Mouse (Mus musculus) forebrain, embryonic 12.5 days (tissue): Measurements from ENCODE around the gene Selenoh. TPM values are rescaled to one million over a fixed set of nuclear protein-coding genes. Genes with fewer than 3 reads are reported as not detected.
A peak's percentile ranks its signal among the peaks of the same experiment; 100 is the strongest.
"Not testable (repeated sequence)": the region's sequence is repeated elsewhere in the genome, so short reads cannot be mapped to it uniquely, and the experiment has no call there.

ENCODE experiments used
- ATAC-seq: fragments of 200-750 bp; cut with Nextera tagmentation; 2 replicates; pipeline ENCODE4 v1.8.0; 2017; ENCODE audit warnings: moderate TSS enrichment; ENCODE audit not compliant: low FRiP score
- H3K27ac ChIP-seq: fragments of 300-500 bp; sonication (generic); 2 replicates; pipeline ENCODE4 v1.5.1; 2016; ENCODE audit warnings: mild to moderate bottlenecking
- H3K27me3 ChIP-seq: fragments of 300-500 bp; sonication (generic); 2 replicates; pipeline ENCODE4 v1.6.1; 2016; ENCODE audit warnings: mild to moderate bottlenecking
- H3K36me3 ChIP-seq: fragments of 300-500 bp; sonication (generic); replicated peaks from 2 replicates; pipeline ENCODE4 v1.6.1; 2016; ENCODE audit warnings: mild to moderate bottlenecking
- H3K4me1 ChIP-seq: fragments of 300-500 bp; sonication (generic); 2 replicates; pipeline ENCODE4 v1.6.1; 2016
- H3K4me2 ChIP-seq: fragments of 300-500 bp; sonication (generic); 2 replicates; pipeline ENCODE4 v1.6.1; 2016; ENCODE audit warnings: mild to moderate bottlenecking, moderate library complexity
- H3K4me3 ChIP-seq: fragments of 300-500 bp; sonication (generic); replicated peaks from 2 replicates; pipeline ENCODE4 v1.5.1; 2016; ENCODE audit warnings: mild to moderate bottlenecking
- H3K9ac ChIP-seq: fragments of 300-500 bp; sonication (generic); 2 replicates; pipeline ENCODE4 v1.6.1; 2016; ENCODE audit warnings: mild to moderate bottlenecking
- H3K9me3 ChIP-seq: fragments of 300-500 bp; sonication (generic); 2 replicates; pipeline ENCODE4 v1.6.1; 2016
- WGBS: fragments of 180-500 bp; shearing (Covaris S2); methylation state at CpG from one replicate; pipeline ENCODE4 v1.1.7; 2016; 5-methylcytosine and 5-hydroxymethylcytosine counted together
- polyA plus RNA-seq: library from polyadenylated mRNA; unstranded; fragments of >200 nt; fragmentation: Nextera tagmentation; extraction: Ambion mirVana; gene quantifications from 2 replicates; pipeline ENCODE4 v1.2.1, GENCODE M21; 2016

The Selenoh gene
- polyA plus RNA-seq, 1 experiment from 2014 or later: 458 TPM

DNA sequence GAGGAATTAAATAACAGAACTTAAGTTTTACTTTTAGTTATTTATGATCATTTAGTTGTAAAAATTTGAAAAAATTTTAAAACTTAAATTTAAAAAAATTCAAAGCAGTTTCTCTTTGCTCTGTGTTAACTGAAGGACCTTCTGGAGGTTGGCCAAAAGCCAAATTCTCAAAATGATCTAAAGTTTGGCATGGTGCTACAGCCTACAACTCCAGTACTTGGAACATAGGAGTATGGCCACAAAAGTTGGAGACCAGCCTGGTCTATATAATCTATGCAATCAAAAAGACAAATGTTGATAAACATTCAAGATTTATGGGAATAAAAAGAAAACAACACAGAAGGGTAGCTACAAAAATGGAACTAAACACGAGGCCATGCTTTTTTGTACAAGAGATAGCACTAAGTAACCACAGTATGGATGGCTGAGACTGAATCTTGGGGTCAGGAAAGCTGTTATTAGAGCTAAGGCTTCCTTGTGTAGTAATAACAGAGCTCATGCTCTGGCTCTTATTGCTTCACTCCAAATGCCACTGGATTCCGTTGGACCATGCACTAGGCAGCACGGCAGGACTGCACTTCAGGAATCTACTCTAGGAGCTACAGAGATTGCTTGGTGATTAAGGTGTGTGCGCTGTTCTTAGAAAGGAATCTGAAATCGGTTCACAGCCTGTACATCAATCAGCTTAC is 24.6 kb upstream of the Selenoh start:
- 93% methylated on average over 5 of the region's 5 CpGs for WGBS
- no peak overlapping the region for H3K9ac ChIP-seq
- no peak for ATAC-seq
- H3K4me2 ChIP-seq: no peak overlapping the region
- no peak overlapping the region for H3K4me3 ChIP-seq
- no peak overlapping the region for H3K27ac ChIP-seq
- no peaks in the 10 kb centered on the region for H3K4me1 ChIP-seq
- H3K27me3 ChIP-seq: no peaks in the 10 kb centered on the region
- H3K36me3 ChIP-seq: peaks cover 65% of the 10 kb centered on the region
- no peaks in the 10 kb centered on the region for H3K9me3 ChIP-seq

DNA sequence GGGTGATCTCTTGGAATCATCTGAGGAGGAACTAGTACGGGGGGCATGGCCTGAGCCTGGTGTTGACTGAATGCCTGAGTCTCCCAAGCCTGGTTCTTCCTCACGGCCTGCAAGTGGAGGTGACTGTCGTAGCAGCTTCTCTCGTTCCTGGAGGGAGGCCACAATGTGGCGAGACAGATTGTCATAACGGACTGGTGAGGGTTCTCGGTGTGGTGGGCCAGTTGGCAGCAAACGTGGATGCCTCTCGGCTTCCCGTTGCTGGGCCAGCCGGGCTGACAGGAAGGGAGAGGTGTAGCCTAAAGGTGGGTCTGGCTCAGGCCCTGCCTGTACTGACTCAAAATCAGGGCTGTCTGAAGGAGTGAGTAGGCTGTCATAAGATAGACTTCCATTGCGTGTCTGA is 19.5 kb upstream of the Selenoh start:
- no peak for ATAC-seq
- no peak overlapping the region for H3K4me2 ChIP-seq
- WGBS: 92% methylated on average over 12 of the region's 12 CpGs

DNA sequence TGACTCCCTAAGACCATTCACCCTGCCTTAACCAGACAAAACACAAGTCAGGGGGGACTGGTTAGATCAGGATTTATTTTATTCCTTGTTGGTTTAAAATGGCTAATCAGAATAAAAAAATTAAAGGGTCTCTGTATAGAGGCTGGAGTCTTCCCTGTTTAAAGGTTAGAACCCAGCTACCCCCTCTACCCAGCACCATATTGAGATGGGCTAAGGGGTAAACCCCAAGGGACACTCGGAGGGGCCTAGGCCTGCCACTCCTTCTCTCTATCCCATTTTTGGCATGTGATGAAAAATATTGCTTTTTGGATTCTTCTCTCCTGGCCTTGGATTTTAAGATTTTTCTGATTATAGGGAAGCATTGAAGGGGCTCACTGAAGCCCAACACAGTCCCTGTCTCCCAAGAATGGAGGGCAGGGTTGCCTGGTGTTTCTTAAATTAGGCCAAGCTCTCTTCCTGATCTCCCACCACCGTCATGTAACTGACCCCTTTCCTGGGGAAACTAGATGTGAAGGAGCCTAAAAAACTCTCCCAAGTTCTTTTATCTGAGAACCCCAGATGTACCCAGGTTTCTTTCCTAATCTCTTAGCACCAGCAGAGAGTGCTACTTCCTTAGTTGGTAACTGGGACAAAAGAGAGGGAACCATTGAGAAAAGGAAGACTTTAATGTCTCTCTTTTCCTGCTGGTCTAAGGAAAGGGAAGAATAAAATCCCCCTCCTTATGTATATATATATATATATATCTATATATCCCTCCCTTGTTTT is 17.7 kb upstream of the Selenoh start:
- 87% methylated on average over 2 of the region's 2 CpGs for WGBS
- Histone ChIP-seq H3K4me1 (no peaks in the 10 kb centered on the region), H3K9ac (no peak overlapping the region), H3K4me2 (no peak overlapping the region), H3K36me3 (peaks cover 87% of the 10 kb centered on the region), H3K9me3 (no peaks in the 10 kb centered on the region), H3K27me3 (no peaks in the 10 kb centered on the region), H3K4me3 (no peak overlapping the region), H3K27ac (no peak overlapping the region)
- ATAC-seq: no peak

More for the DNA sequence above, 19.5 kb upstream of the Selenoh start:
- H3K4me1 ChIP-seq: no peaks in the 10 kb centered on the region
- H3K27ac ChIP-seq: no peak overlapping the region
- peaks cover 91% of the 10 kb centered on the region for H3K36me3 ChIP-seq
- H3K4me3 ChIP-seq: no peak overlapping the region
- no peaks in the 10 kb centered on the region for H3K9me3 ChIP-seq
- H3K27me3 ChIP-seq: no peaks in the 10 kb centered on the region
- H3K9ac ChIP-seq: no peak overlapping the region

DNA sequence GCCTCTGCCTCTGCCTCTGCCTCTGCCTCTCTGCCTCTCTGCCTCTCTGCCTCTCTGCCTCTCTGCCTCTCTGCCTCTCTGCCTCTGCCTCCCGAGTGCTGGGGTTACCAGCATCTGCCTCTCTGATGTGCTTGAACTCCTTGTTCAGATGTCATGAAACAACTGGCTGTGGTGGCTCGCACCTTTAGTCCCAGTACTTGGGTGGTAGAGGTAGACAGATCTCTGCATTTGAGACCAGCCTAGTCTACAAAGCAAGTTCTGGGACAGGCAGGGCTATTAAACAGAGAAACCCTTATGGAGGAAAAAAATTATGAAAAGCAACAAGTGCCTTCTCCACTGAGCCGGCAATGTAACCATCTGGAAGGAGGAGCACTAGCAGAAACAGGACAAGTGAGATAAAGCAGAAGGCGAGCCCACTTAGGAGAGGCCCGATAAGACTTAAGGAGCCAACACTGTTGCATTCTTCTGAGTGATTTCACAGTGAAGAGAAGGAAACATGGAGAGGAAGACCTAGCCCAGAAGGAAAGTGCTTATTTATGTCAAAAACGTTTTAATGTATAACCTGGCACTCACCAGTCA is 12.1 kb upstream of the Selenoh start:
- peaks cover 10% of the 10 kb centered on the region for H3K4me1 ChIP-seq
- no peak overlapping the region for H3K4me2 ChIP-seq
- no peak for ATAC-seq
- no peak overlapping the region for H3K9ac ChIP-seq
- H3K4me3 ChIP-seq: no peak overlapping the region
- peaks cover 39% of the 10 kb centered on the region for H3K36me3 ChIP-seq
- H3K27ac ChIP-seq: no peak overlapping the region
- no peaks in the 10 kb centered on the region for H3K27me3 ChIP-seq
- H3K9me3 ChIP-seq: no peaks in the 10 kb centered on the region
- WGBS: 88% methylated on average over 6 of the region's 6 CpGs

DNA sequence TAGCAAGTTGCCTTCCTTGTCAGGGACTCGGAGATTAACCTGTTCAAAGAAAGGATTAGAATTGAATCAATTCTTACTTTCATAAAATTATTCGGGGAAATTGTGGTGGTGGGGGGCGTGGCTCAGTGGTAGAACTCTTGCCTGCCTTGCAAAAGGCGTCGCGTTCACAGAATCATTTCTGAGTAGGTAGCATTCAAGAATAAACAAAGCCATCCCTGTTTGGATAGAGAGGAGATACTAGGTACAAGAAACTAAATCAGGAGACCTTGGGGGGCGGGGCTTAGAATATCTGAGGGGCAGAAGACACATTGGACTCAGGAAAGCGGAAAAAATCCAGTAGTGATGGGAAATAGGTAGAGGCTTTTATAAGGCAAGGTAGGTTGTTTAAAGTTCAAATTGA is 8.4 kb upstream of the Selenoh start, which contains the start of gene Tmx2:
Tmx2 (minus strand) TSS at position 125 of the 400 bp plus-strand sequence.
- no peak for ATAC-seq
- WGBS: 19% methylated on average over 8 of the region's 8 CpGs
- 0 out of 2 replicates have a peak within 1 kb of the TSS, but pooled peaks have one; percentile 27 for H3K27ac ChIP-seq
- peaks cover 24% of the 10 kb centered on the region for H3K36me3 ChIP-seq
- peak within 1 kb of the TSS; percentile 80 for H3K4me2 ChIP-seq
- peak within 1 kb of the TSS; percentile 85 for H3K9ac ChIP-seq
- H3K27me3 ChIP-seq: no peaks in the 10 kb centered on the region
- H3K4me3 ChIP-seq: peak within 1 kb of the TSS; percentile 84
- peaks cover 17% of the 10 kb centered on the region for H3K4me1 ChIP-seq
- no peaks in the 10 kb centered on the region for H3K9me3 ChIP-seq

DNA sequence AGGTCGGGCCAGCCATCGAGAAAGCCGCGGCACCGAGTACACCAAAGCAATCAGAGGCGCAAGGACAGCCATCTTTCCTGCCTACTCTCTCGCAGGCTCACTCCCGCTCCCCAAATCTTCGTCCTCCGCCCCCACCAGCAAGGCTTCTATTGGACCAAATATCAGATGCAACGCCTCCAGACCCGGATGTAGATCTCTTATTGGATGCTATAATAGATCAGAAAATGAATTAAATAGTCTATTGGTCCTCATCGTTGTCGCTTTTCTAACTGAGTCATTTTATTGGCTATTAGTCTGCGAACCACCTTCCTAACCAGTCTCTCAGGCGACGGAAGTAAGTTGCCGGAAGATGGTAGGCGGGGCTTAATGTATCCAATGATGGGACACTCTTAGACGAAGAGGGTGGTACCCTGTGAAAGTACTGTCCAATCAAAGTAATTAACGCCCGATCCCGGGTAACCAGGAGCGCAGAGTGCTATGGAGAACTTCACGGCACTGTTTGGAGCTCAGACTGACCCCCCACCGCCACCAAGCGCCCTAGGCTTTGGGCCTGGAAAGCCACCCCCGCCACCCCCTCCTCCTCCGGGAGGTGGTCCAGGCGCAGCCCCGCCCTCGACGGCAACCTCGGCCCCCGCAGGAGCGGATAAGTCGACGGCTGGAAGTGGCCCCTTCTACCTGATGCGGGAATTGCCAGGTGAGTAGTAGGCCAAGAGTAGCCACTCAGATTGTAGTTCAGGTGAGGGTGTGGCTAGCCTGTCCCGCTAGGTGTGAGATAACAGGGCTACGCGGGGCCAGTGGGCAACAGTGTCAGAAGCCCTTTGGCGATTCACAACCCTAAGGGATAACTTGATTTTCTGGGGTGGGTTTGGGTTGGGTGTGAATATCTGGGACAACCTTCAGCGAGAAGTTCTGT is 7.7 kb upstream of the Selenoh start, which contains the start of the genes Gm28635 and Med19:
Gm28635 (minus strand) TSS at position 74 of the 913 bp plus-strand sequence.
Med19 (plus strand) TSS at position 435 of the 913 bp plus-strand sequence.
- H3K27ac ChIP-seq: peak within 1 kb of the TSS; percentile 68
- WGBS: under 1% methylated on average over 44 of the region's 44 CpGs
- H3K27me3 ChIP-seq: no peaks in the 10 kb centered on the region
- H3K4me3 ChIP-seq: peak within 1 kb of the TSS; percentile 84
- no peaks in the 10 kb centered on the region for H3K9me3 ChIP-seq
- peak within 1 kb of the TSS; percentile 80 for H3K4me2 ChIP-seq
- H3K36me3 ChIP-seq: peaks cover 30% of the 10 kb centered on the region
- peaks cover 17% of the 10 kb centered on the region for H3K4me1 ChIP-seq
- ATAC-seq: peak; percentile 100
- H3K9ac ChIP-seq: peak within 1 kb of the TSS; percentile 85

DNA sequence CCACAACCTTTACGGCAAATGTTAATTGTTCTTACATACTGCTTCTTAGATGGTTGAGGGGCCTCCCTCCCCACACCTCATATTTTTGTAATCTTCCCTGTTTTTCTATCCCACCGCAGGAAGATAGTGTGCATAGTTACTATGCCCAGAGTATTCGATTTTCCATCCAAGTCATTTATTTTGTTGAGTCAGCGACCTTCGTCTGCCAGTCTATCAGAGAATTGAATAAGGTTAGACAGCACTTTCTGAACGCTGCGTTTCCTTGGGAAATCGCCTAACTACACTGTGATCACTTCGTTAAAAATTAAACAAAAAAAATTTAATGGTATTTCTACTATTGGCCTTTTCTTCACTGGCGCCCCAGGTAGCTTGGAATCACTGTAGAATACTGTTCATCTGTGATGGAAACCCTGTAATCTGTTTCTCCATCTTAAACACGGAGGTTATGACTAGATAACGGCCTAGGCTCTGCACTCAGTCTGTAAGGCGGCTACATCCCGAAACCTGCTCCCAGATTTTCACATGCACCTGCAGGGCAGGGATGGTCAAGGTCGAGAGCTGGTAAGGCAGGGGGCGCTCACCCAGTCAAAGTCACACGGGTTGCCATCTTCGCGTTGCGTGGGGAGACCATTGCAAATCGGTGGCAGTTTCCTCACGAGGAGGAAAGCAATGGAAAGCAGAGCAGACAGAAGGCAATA is 6.8 kb upstream of the Selenoh start:
- peaks cover 17% of the 10 kb centered on the region for H3K4me1 ChIP-seq
- peak overlapping the region; percentile 61 for H3K4me2 ChIP-seq
- 10% methylated on average over 22 of the region's 22 CpGs for WGBS
- H3K4me3 ChIP-seq: peak overlapping the region; percentile 84
- peak overlapping the region; percentile 68 for H3K9ac ChIP-seq
- no peaks in the 10 kb centered on the region for H3K27me3 ChIP-seq
- H3K36me3 ChIP-seq: peaks cover 33% of the 10 kb centered on the region
- no peaks in the 10 kb centered on the region for H3K9me3 ChIP-seq
- peak overlapping the region; percentile 68 for H3K27ac ChIP-seq
- ATAC-seq: peak; percentile 34

DNA sequence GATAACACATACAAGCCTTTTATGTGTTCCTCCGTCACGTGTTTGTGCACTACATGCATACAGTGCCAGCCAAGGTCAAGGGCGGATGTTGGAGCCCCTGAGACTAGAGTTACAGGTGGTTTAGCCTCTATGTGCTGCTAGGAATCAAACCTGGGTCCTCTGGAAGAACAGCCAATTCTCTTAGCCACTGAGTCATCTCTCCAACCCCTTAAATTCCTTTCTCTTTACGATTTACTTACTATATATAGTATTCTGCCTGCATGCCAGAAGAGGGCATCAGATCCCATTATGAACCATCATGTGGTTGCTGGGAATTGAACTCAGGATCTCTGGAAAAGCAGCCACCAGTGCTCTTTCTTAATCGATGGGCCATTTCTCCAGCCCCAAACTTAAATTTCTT is 965 bp upstream of the Selenoh start:
- H3K4me3 ChIP-seq, H3K9ac ChIP-seq, H3K27me3 ChIP-seq, ATAC-seq, H3K27ac ChIP-seq, H3K9me3 ChIP-seq: not testable (repeated sequence)
- WGBS: 52% methylated on average over 4 of the region's 5 CpGs
- Histone ChIP-seq H3K4me1 (peaks cover 12% of the 10 kb centered on the region), H3K36me3 (peaks cover 47% of the 10 kb centered on the region), H3K4me2 (peak overlapping the region; percentile 66)

DNA sequence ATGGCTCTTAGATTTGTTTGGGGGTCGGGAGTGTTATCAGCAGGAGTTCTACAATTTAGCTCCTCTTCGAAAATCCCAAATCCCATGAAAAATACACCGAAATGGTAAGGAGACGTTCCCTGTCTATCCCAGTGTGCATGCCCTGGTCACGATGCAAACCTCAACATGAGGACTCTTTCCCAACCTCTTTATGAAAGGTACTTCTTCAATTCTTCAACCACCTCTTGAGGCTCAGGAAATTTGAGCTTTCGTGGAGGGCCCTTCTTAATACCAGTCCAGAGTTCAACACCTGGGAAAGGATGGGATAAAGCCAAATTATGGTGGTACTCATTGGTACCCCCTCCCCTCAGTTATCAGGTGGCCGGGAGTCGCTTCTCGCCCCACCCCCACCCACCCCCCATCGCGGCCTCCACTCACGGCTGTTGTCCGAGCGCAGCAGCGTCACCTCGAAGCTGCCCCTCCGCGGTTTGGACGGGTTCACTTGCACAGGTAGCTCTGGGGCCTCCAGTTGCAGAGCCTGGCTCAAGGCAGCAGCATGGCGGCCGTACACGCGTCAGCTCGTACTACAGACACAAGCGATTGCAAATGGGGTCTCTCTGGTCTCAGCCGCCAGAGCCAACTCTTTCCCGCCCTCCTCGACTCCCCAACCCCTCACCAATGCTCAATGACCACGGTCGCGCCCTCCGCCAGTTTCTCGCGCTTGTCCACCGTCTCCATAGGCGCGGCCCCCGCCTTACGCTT is 572 bp downstream of the Selenoh start:
- Histone ChIP-seq H3K4me1 (peaks cover 12% of the 10 kb centered on the region), H3K27me3 (no peaks in the 10 kb centered on the region), H3K4me2 (peak overlapping the region; percentile 66), H3K9ac (peak overlapping the region; percentile 95), H3K9me3 (no peaks in the 10 kb centered on the region), H3K36me3 (peaks cover 37% of the 10 kb centered on the region), H3K4me3 (peak overlapping the region; percentile 86), H3K27ac (peak overlapping the region; percentile 97)
- whole genome bisulfite sequencing: 2% methylated on average over 38 of the region's 39 CpGs
- peak; percentile 79 for ATAC-seq

DNA sequence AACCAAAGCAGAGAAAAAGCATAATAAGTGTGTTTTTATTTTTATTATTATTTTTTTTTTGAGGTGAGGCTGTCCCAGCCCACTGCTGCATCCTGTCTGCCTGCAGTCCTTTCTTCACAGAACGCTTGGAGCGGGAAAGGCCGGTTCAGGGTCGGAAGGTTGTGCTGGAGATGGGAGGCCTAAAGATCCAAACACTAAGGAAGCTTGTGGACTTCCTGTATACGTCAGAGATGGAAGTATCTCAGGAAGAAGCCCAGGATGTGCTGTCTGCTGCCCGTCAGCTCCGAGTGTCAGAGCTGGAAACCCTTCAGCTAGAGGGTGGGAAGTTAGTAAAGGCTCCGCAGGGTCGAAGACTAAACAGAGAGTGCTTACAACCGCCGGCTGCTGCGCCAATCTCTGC is 4.5 kb downstream of the Selenoh start:
- Histone ChIP-seq H3K9ac (no peak overlapping the region), H3K9me3 (no peaks in the 10 kb centered on the region), H3K4me3 (no peak overlapping the region), H3K27me3 (no peaks in the 10 kb centered on the region), H3K36me3 (peaks cover 13% of the 10 kb centered on the region), H3K4me1 (peaks cover 12% of the 10 kb centered on the region), H3K4me2 (no peak overlapping the region), H3K27ac (no peak overlapping the region)
- 73% methylated on average over 12 of the region's 12 CpGs for WGBS
- ATAC-seq: no peak

DNA sequence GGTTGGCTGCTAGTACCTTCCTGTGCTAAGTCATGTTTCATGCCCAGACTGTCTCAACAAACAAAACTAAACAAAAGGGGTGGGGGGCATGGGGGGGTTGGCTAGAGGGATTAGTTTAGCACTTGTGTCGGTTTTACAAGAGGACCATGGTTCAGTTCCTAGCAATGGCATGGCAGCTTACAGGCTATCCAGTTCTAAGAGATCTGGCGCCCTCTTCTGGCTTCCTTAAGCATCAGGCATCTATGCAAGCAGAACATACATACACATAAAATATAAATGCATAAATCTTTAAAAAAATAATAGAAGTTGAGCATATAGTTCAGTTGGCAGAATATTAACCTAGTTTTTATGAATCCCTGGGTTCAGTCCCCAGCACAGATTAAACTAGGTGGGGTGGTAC is 7.7 kb downstream of the Selenoh start:
- Histone ChIP-seq H3K36me3 (no peaks in the 10 kb centered on the region; the same call in 1 of the 2 replicates), H3K27me3 (no peaks in the 10 kb centered on the region), H3K4me3 (no peak overlapping the region), H3K4me1 (no peaks in the 10 kb centered on the region), H3K27ac (no peak overlapping the region), H3K9me3 (no peaks in the 10 kb centered on the region), H3K9ac (no peak overlapping the region), H3K4me2 (no peak overlapping the region)
- WGBS: 21% methylated on average over 2 of the region's 2 CpGs
- ATAC-seq: no peak
